Mouse (Mus musculus) mouse trophoblast stem cell (cell line): ENCODE results near the gene Gm3685.
"Not testable (repeated sequence)": the region's sequence is repeated elsewhere in the genome, so short reads cannot be mapped to it uniquely, and the experiment has no call there.

Experiments
- in situ Hi-C, 2 experiments: fragments of 300-500 bp; cut with MseI, MboI; formaldehyde crosslinking; loops; 2 replicates in 1 of 2; 3 replicates in 1 of 2; pipeline ENCODE4 v1.15.1; 2025

The Gm3685 gene

GRCm38 (mm10) chr14:7044870-7045269 lies at the start of gene Gm3685:
Gene Gm3685, minus strand, starts transcription at chr14:7044970.
- in situ Hi-C loops = not testable (repeated sequence)

- in situ Hi-C loops = not testable (repeated sequence)
Measured at GRCm38 (mm10) chr14:7026781-7027749, 17.7 kb downstream of the Gm3685 start, which contains the start of gene Gm10406. Gene Gm10406, minus strand, starts transcription at chr14:7027449.

GRCm38 (mm10) chr14:7026274-7026673 lies 18.5 kb downstream of the Gm3685 start:
- in situ Hi-C loops = not testable (repeated sequence)
